Mouse (Mus musculus) MEL (cell line): ENCODE data around the gene Hps4.

Experiments used
- CTCF ChIP-seq, 3 experiments: IDR thresholded peaks in 2 of 3; conservative IDR thresholded peaks in 1 of 3; 2 replicates each; pipeline ENCODE4 v1.5.1; 2011 to 2012; ENCODE audit warnings: low read length in 3 of 3, low read depth in 2 of 3, mild to moderate bottlenecking in 2 of 3, improper control_type of control experiment in 1 of 3, inconsistent platforms in 1 of 3, mixed read lengths in 1 of 3, moderate library complexity in 1 of 3; ENCODE audit not compliant: control insufficient read depth in 1 of 3, insufficient read depth in 1 of 3, poor library complexity in 1 of 3, severe bottlenecking in 1 of 3
- EP300 ChIP-seq, 2 experiments: IDR thresholded peaks; 2 replicates each; pipeline ENCODE4 v1.6.1; 2011; ENCODE audit warnings: improper control_type of control experiment in 2 of 2, low read length in 2 of 2, low read depth in 1 of 2, mild to moderate bottlenecking in 1 of 2
- GABPA ChIP-seq: IDR thresholded peaks from 2 replicates; pipeline ENCODE4 v1.6.1; 2012; ENCODE audit warnings: low read depth, mild to moderate bottlenecking, inconsistent platforms, low read length, improper control_type of control experiment, moderate library complexity
- HCFC1 ChIP-seq: IDR thresholded peaks from 2 replicates; pipeline ENCODE4 v1.6.1; 2012; ENCODE audit warnings: low read depth, mild to moderate bottlenecking, inconsistent platforms, low read length, improper control_type of control experiment, moderate library complexity
- NRF1 ChIP-seq: IDR thresholded peaks from 2 replicates; pipeline ENCODE4 v1.6.1; 2014; ENCODE audit warnings: low read depth, mild to moderate bottlenecking, inconsistent platforms, low read length, improper control_type of control experiment, moderate library complexity; ENCODE audit not compliant: poor library complexity, insufficient read depth, severe bottlenecking
- POLR2AphosphoS2 ChIP-seq: IDR thresholded peaks from 2 replicates; pipeline ENCODE4 v1.6.1; 2011; ENCODE audit warnings: low read length, improper control_type of control experiment
- POLR2AphosphoS5 ChIP-seq: IDR thresholded peaks from 2 replicates; pipeline ENCODE4 v1.6.1; 2012; ENCODE audit warnings: low read depth, borderline replicate concordance, mild to moderate bottlenecking, inconsistent platforms, low read length, moderate library complexity, mixed read lengths
- TBP ChIP-seq: IDR thresholded peaks from 2 replicates; pipeline ENCODE4 v1.8.0; 2011; ENCODE audit warnings: low read depth, low read length, improper control_type of control experiment
- TCF12 ChIP-seq: IDR thresholded peaks from 2 replicates; pipeline ENCODE4 v1.6.1; 2014; ENCODE audit warnings: low read depth, mild to moderate bottlenecking, inconsistent platforms, low read length, improper control_type of control experiment, moderate library complexity
- ZC3H11A ChIP-seq: IDR thresholded peaks from 2 replicates; pipeline ENCODE4 v1.6.1; 2012; ENCODE audit warnings: low read depth, mild to moderate bottlenecking, inconsistent platforms, low read length, improper control_type of control experiment
- ZKSCAN1 ChIP-seq: IDR thresholded peaks from 2 replicates; pipeline ENCODE4 v1.6.1; 2012; ENCODE audit warnings: low read depth, mild to moderate bottlenecking, inconsistent platforms, low read length, improper control_type of control experiment, moderate library complexity

- TF ChIP-seq CTCF (IDR thresholded peaks at IDR 0.05 in 2 of 3, conservative IDR thresholded peaks at IDR 0.05 in 1 of 3; ENCODE audit: control insufficient read depth in 1 of 3, insufficient read depth in 1 of 3, low read depth in 2 of 3, low read length in 3 of 3, poor library complexity in 1 of 3, severe bottlenecking in 1 of 3) (no peak), EP300 (IDR thresholded peaks at IDR 0.05; ENCODE audit: low read depth in 1 of 2, low read length in 2 of 2) (no peak), ZKSCAN1 (no peak), POLR2AphosphoS2 (no peak), TBP (no peak), NRF1 (no peak), TCF12 (no peak), GABPA (no peak), ZC3H11A (no peak), HCFC1 (no peak), POLR2AphosphoS5 (no peak; the same call in 1 of the 2 replicates)
Observed at GRCm38 (mm10) chr5:112391676-112392323, 48.9 kb downstream of the Hps4 start.
